Mouse (Mus musculus) left cerebral cortex, postnatal 36 days (tissue): ENCODE measurements around the gene Defb25. TPM values are rescaled to one million over a fixed set of nuclear protein-coding genes. Genes with fewer than 3 reads are reported as not detected.
"Not testable (repeated sequence)": the region's sequence is repeated elsewhere in the genome, so short reads cannot be mapped to it uniquely, and the experiment has no call there.

Experiments
- DNase-seq, 2 experiments: peaks; one replicate each; pipeline ENCODE4 v3.0.0; 2021 to 2022; ENCODE audit warnings: low spot score in 2 of 2, mixed read lengths in 1 of 2
- intact Hi-C: fragments of 180-260 bp; cut with DNase I; formaldehyde crosslinking; loops from one replicate; pipeline ENCODE4 v1.15.1; 2025
- total RNA-seq, 2 experiments: library from RNA; stranded (reverse); gene quantifications; 2 replicates each; pipeline ENCODE4 v1.2.3; 2021

Defb25 gene
- not detected for total RNA-seq

GRCm38 (mm10) chr2:152622953-152623352, at the start of gene Defb25:
TSS of gene Defb25 (minus strand) at chr2:152623053.
- no peak for DNase-seq
- intact Hi-C loops = no loop called here

GRCm38 (mm10) chr2:152672166-152672565, 49.3 kb upstream of the Defb25 start:
- DNase-seq = no peak

GRCm38 (mm10) chr2:152671642-152671999, 48.8 kb upstream of the Defb25 start:
- intact Hi-C loops = loop anchor here (2.0 to 10.0 kb wide), 2 partner anchors 21 to 277 kb away; partner anchors contain the start of gene Sox12
- peak in 1 of 2 experiments; percentile 60 for DNase-seq

More at GRCm38 (mm10) chr2:152672166-152672565, 49.3 kb upstream of the Defb25 start:
- intact Hi-C loops = loop anchor here (10.0 kb wide), 1 partner anchor 277 kb away; the partner anchor contains the start of gene Sox12

GRCm38 (mm10) chr2:152670983-152671641, 48.3 kb upstream of the Defb25 start:
- intact Hi-C loops = loop anchor here (2.0 to 10.0 kb wide), 2 partner anchors 22 to 276 kb away; partner anchors contain the start of gene Sox12
- no peak for DNase-seq

GRCm38 (mm10) chr2:152669639-152670484, 47.0 kb upstream of the Defb25 start:
- DNase-seq = peak in 1 of 2 experiments; percentile 29
- intact Hi-C loops = loop anchor here (2.0 to 10.0 kb wide), 2 partner anchors 23 to 275 kb away; partner anchors contain the start of gene Sox12

GRCm38 (mm10) chr2:152669256-152669638, 46.4 kb upstream of the Defb25 start, which contains the start of gene H13:
TSS of gene H13 (plus strand) at chr2:152669461.
- intact Hi-C loops = no loop called here
- DNase-seq = peak; percentile 90 to 91

GRCm38 (mm10) chr2:152666191-152666590, 43.3 kb upstream of the Defb25 start:
- DNase-seq, intact Hi-C loops: not testable (repeated sequence)

- intact Hi-C loops = no loop called here
- no peak for DNase-seq
Observed at GRCm38 (mm10) chr2:152661163-152661562, 38.3 kb upstream of the Defb25 start.

- DNase-seq = no peak
- intact Hi-C loops = loop anchor here (5.0 kb wide), 1 partner anchor 40 kb away; no protein-coding TSS in a partner anchor
Observed at GRCm38 (mm10) chr2:152657398-152657797, 34.5 kb upstream of the Defb25 start.

- DNase-seq = peak; percentile 72 to 74
- intact Hi-C loops = no loop called here
Observed at GRCm38 (mm10) chr2:152653874-152654715, 31.2 kb upstream of the Defb25 start.

GRCm38 (mm10) chr2:152652901-152653620, 30.2 kb upstream of the Defb25 start:
- intact Hi-C loops = no loop called here
- no peak for DNase-seq

- no peak for DNase-seq
- intact Hi-C loops = no loop called here
Observed at GRCm38 (mm10) chr2:152639406-152640113, 16.7 kb upstream of the Defb25 start.

- intact Hi-C loops = no loop called here
Observed at GRCm38 (mm10) chr2:152638865-152639264, 16.0 kb upstream of the Defb25 start.

GRCm38 (mm10) chr2:152637381-152637780, 14.5 kb upstream of the Defb25 start:
- no peak for DNase-seq
- intact Hi-C loops = no loop called here

More at GRCm38 (mm10) chr2:152638865-152639264, 16.0 kb upstream of the Defb25 start:
- DNase-seq = no peak

GRCm38 (mm10) chr2:152637006-152637322, 14.1 kb upstream of the Defb25 start:
- intact Hi-C loops = no loop called here
- no peak for DNase-seq

GRCm38 (mm10) chr2:152636246-152637005, 13.6 kb upstream of the Defb25 start:
- intact Hi-C loops = no loop called here
- DNase-seq = no peak

- intact Hi-C loops = no loop called here
- DNase-seq = no peak
Observed at GRCm38 (mm10) chr2:152634311-152634710, 11.5 kb upstream of the Defb25 start.

- intact Hi-C loops = no loop called here
- no peak for DNase-seq
Observed at GRCm38 (mm10) chr2:152633334-152633733, 10.5 kb upstream of the Defb25 start.
